Mouse (Mus musculus): ENCODE measurements at regions not wholly inside any gene's neighbourhood (a gene's known extent, or its start where the extent isn't known, plus 50 kb on each side); places are given as distances from the start of the nearest gene placed in this dataset.

GRCm38 (mm10) chr3:143107733-143108291, 226.0 kb upstream of the Pkn2 start:
- peaks cover 3% of the 10 kb centered on the region; the same call in 1 of the 2 replicates for H3K4me1 ChIP-seq (replicated peaks; ENCODE audit: control insufficient read depth, insufficient read depth, low read length)
- no peak overlapping the region for H3K9ac ChIP-seq (replicated peaks; ENCODE audit: low read depth, low read length)
- 57% methylated on average over 13 of the region's 13 CpGs for WGBS
- no peaks in the 10 kb centered on the region for H3K9me3 ChIP-seq (ENCODE audit: control insufficient read depth, low read length)
- no peak overlapping the region for H3K27ac ChIP-seq (ENCODE audit: low read length)
- ATAC-seq: no peak
- H3K27me3 ChIP-seq (replicated peaks; ENCODE audit: control insufficient read depth, insufficient read depth, low read length): no peaks in the 10 kb centered on the region
- no peaks in the 10 kb centered on the region for H3K36me3 ChIP-seq (ENCODE audit: control insufficient read depth, insufficient read depth)
- H3K4me3 ChIP-seq (replicated peaks; ENCODE audit: low read length): no peak overlapping the region
- no peak overlapping the region for H3K4me2 ChIP-seq (ENCODE audit: low read length)

- H3K27me3 ChIP-seq (replicated peaks; ENCODE audit: control insufficient read depth, insufficient read depth, low read length): no peaks in the 10 kb centered on the region; the same call in 1 of the 2 replicates
- no peaks in the 10 kb centered on the region for H3K9me3 ChIP-seq (ENCODE audit: control insufficient read depth, low read length)
- H3K36me3 ChIP-seq (ENCODE audit: control insufficient read depth, insufficient read depth): no peaks in the 10 kb centered on the region
- no peak overlapping the region for H3K4me2 ChIP-seq (ENCODE audit: low read length)
- ATAC-seq: no peak
- no peak overlapping the region for H3K9ac ChIP-seq (replicated peaks; ENCODE audit: low read depth, low read length)
- peaks cover 7% of the 10 kb centered on the region for H3K4me1 ChIP-seq (replicated peaks; ENCODE audit: control insufficient read depth, insufficient read depth, low read length)
- 54% methylated on average over 2 of the region's 2 CpGs for WGBS
- H3K27ac ChIP-seq (ENCODE audit: low read length): no peak overlapping the region
- H3K4me3 ChIP-seq (replicated peaks; ENCODE audit: low read length): no peak overlapping the region
Measured at GRCm38 (mm10) chr3:143104734-143105133, 222.9 kb upstream of the Pkn2 start.

GRCm38 (mm10) chr3:143103333-143103732, 221.5 kb upstream of the Pkn2 start:
- H3K4me2 ChIP-seq (ENCODE audit: low read length): no peak overlapping the region
- no peak overlapping the region for H3K27ac ChIP-seq (ENCODE audit: low read length)
- no peaks in the 10 kb centered on the region for H3K36me3 ChIP-seq (ENCODE audit: control insufficient read depth, insufficient read depth)
- peaks cover 7% of the 10 kb centered on the region for H3K4me1 ChIP-seq (replicated peaks; ENCODE audit: control insufficient read depth, insufficient read depth, low read length)
- H3K9me3 ChIP-seq (ENCODE audit: control insufficient read depth, low read length): no peaks in the 10 kb centered on the region
- no peaks in the 10 kb centered on the region; the same call in 1 of the 2 replicates for H3K27me3 ChIP-seq (replicated peaks; ENCODE audit: control insufficient read depth, insufficient read depth, low read length)
- no peak for ATAC-seq
- WGBS: 26% methylated on average over 3 of the region's 3 CpGs
- H3K9ac ChIP-seq (replicated peaks; ENCODE audit: low read depth, low read length): no peak overlapping the region
- H3K4me3 ChIP-seq (replicated peaks; ENCODE audit: low read length): no peak overlapping the region

- ATAC-seq: peak; percentile 92
- Histone ChIP-seq H3K27me3 (replicated peaks; ENCODE audit: control insufficient read depth, insufficient read depth, low read length) (no peaks in the 10 kb centered on the region; the same call in 1 of the 2 replicates), H3K9me3 (ENCODE audit: control insufficient read depth, low read length) (no peaks in the 10 kb centered on the region), H3K4me1 (replicated peaks; ENCODE audit: control insufficient read depth, insufficient read depth, low read length) (peaks cover 7% of the 10 kb centered on the region), H3K27ac (ENCODE audit: low read length) (peak overlapping the region; percentile 71), H3K9ac (replicated peaks; ENCODE audit: low read depth, low read length) (peak overlapping the region; percentile 73), H3K4me3 (replicated peaks; ENCODE audit: low read length) (peak overlapping the region; percentile 52), H3K4me2 (ENCODE audit: low read length) (peak overlapping the region; percentile 76), H3K36me3 (ENCODE audit: control insufficient read depth, insufficient read depth) (no peaks in the 10 kb centered on the region)
- under 1% methylated on average over 54 of the region's 59 CpGs for WGBS
Measured at GRCm38 (mm10) chr3:143100810-143101645, 219.2 kb upstream of the Pkn2 start.

- 68% methylated on average over 7 of the region's 7 CpGs for WGBS
Measured at GRCm38 (mm10) chr3:143100203-143100602, 218.4 kb upstream of the Pkn2 start.

GRCm38 (mm10) chr3:143092206-143092605, 210.4 kb upstream of the Pkn2 start:
- Histone ChIP-seq H3K27ac (ENCODE audit: low read length) (no peak overlapping the region), H3K9me3 (ENCODE audit: control insufficient read depth, low read length) (no peaks in the 10 kb centered on the region), H3K27me3 (replicated peaks; ENCODE audit: control insufficient read depth, insufficient read depth, low read length) (no peaks in the 10 kb centered on the region), H3K9ac (replicated peaks; ENCODE audit: low read depth, low read length) (0 out of 2 replicates have a peak overlapping the region, but pooled peaks have one; percentile 13), H3K4me2 (ENCODE audit: low read length) (no peak overlapping the region), H3K36me3 (ENCODE audit: control insufficient read depth, insufficient read depth) (no peaks in the 10 kb centered on the region), H3K4me3 (replicated peaks; ENCODE audit: low read length) (no peak overlapping the region), H3K4me1 (replicated peaks; ENCODE audit: control insufficient read depth, insufficient read depth, low read length) (peaks cover 5% of the 10 kb centered on the region)
- 33% methylated on average over 4 of the region's 4 CpGs for WGBS
- peak; percentile 49; the same call in 1 of the 2 replicates for ATAC-seq

More at GRCm38 (mm10) chr3:143100203-143100602, 218.4 kb upstream of the Pkn2 start:
- no peak overlapping the region for H3K27ac ChIP-seq (ENCODE audit: low read length)
- H3K4me2 ChIP-seq (ENCODE audit: low read length): peak overlapping the region; percentile 76
- H3K9me3 ChIP-seq (ENCODE audit: control insufficient read depth, low read length): no peaks in the 10 kb centered on the region
- peak overlapping the region; percentile 73 for H3K9ac ChIP-seq (replicated peaks; ENCODE audit: low read depth, low read length)
- H3K36me3 ChIP-seq (ENCODE audit: control insufficient read depth, insufficient read depth): no peaks in the 10 kb centered on the region
- H3K27me3 ChIP-seq (replicated peaks; ENCODE audit: control insufficient read depth, insufficient read depth, low read length): no peaks in the 10 kb centered on the region; the same call in 1 of the 2 replicates
- peak overlapping the region; percentile 52 for H3K4me3 ChIP-seq (replicated peaks; ENCODE audit: low read length)
- ATAC-seq: no peak
- H3K4me1 ChIP-seq (replicated peaks; ENCODE audit: control insufficient read depth, insufficient read depth, low read length): peaks cover 7% of the 10 kb centered on the region

- H3K4me3 ChIP-seq (replicated peaks; ENCODE audit: low read length): no peak overlapping the region
- no peak overlapping the region for H3K9ac ChIP-seq (replicated peaks; ENCODE audit: low read depth, low read length)
- ATAC-seq: no peak
- no peak overlapping the region for H3K4me2 ChIP-seq (ENCODE audit: low read length)
- no peaks in the 10 kb centered on the region for H3K27me3 ChIP-seq (replicated peaks; ENCODE audit: control insufficient read depth, insufficient read depth, low read length)
- H3K36me3 ChIP-seq (ENCODE audit: control insufficient read depth, insufficient read depth): no peaks in the 10 kb centered on the region
- WGBS: 72% methylated on average over 9 of the region's 9 CpGs
- peaks cover 5% of the 10 kb centered on the region for H3K4me1 ChIP-seq (replicated peaks; ENCODE audit: control insufficient read depth, insufficient read depth, low read length)
- H3K27ac ChIP-seq (ENCODE audit: low read length): no peak overlapping the region
- H3K9me3 ChIP-seq (ENCODE audit: control insufficient read depth, low read length): no peaks in the 10 kb centered on the region
Measured at GRCm38 (mm10) chr3:143090886-143091285, 209.1 kb upstream of the Pkn2 start.

- H3K27me3 ChIP-seq (replicated peaks; ENCODE audit: control insufficient read depth, insufficient read depth, low read length): no peaks in the 10 kb centered on the region
- ATAC-seq: no peak
- no peaks in the 10 kb centered on the region for H3K36me3 ChIP-seq (ENCODE audit: control insufficient read depth, insufficient read depth)
- H3K27ac ChIP-seq (ENCODE audit: low read length): no peak overlapping the region
- H3K4me3 ChIP-seq (replicated peaks; ENCODE audit: low read length): no peak overlapping the region
- no peaks in the 10 kb centered on the region for H3K9me3 ChIP-seq (ENCODE audit: control insufficient read depth, low read length)
- no peak overlapping the region for H3K4me2 ChIP-seq (ENCODE audit: low read length)
- WGBS: 91% methylated on average over 3 of the region's 3 CpGs
- peaks cover 5% of the 10 kb centered on the region for H3K4me1 ChIP-seq (replicated peaks; ENCODE audit: control insufficient read depth, insufficient read depth, low read length)
- no peak overlapping the region for H3K9ac ChIP-seq (replicated peaks; ENCODE audit: low read depth, low read length)
Measured at GRCm38 (mm10) chr3:143090316-143090715, 208.5 kb upstream of the Pkn2 start.

- Histone ChIP-seq H3K27me3 (replicated peaks; ENCODE audit: control insufficient read depth, insufficient read depth, low read length) (no peaks in the 10 kb centered on the region), H3K4me1 (replicated peaks; ENCODE audit: control insufficient read depth, insufficient read depth, low read length) (peaks cover 5% of the 10 kb centered on the region), H3K27ac (ENCODE audit: low read length) (no peak overlapping the region), H3K9me3 (ENCODE audit: control insufficient read depth, low read length) (no peaks in the 10 kb centered on the region), H3K9ac (replicated peaks; ENCODE audit: low read depth, low read length) (no peak overlapping the region), H3K4me3 (replicated peaks; ENCODE audit: low read length) (no peak overlapping the region), H3K36me3 (ENCODE audit: control insufficient read depth, insufficient read depth) (no peaks in the 10 kb centered on the region), H3K4me2 (ENCODE audit: low read length) (no peak overlapping the region)
- 67% methylated on average over 3 of the region's 3 CpGs for WGBS
- ATAC-seq: no peak
Measured at GRCm38 (mm10) chr3:143087786-143088185, 206.0 kb upstream of the Pkn2 start.

All from forebrain, embryonic 16.5 days (tissue).